Mouse (Mus musculus) liver, embryonic 14.5 days (tissue): ENCODE data around the gene Ptpra.

ENCODE experiments used
- CTCF ChIP-seq: IDR thresholded peaks from 2 replicates; pipeline ENCODE4 v1.5.1; 2016; ENCODE audit warnings: antibody characterized with exemption, low read depth, control low read depth
- EP300 ChIP-seq: IDR thresholded peaks from 2 replicates; pipeline ENCODE4 v1.6.1; 2016; ENCODE audit warnings: antibody characterized with exemption, low read depth

- TF ChIP-seq CTCF (no peak), EP300 (no peak)
These were observed 134.0 kb downstream of the Ptpra start for GRCm38 (mm10) chr2:130583902-130584560.
